Mouse (Mus musculus) hindbrain, postnatal 0 days (tissue): ENCODE measurements around the gene Rpl3. TPM values are rescaled to one million over a fixed set of nuclear protein-coding genes. Genes with fewer than 3 reads are reported as not detected.

Experiments
- ATAC-seq: fragments of 200-750 bp; cut with Nextera tagmentation; 2 replicates; pipeline ENCODE4 v1.8.0; 2017; ENCODE audit warnings: mild to moderate bottlenecking, moderate TSS enrichment, moderate library complexity
- DNase-seq: peaks from one replicate; pipeline ENCODE4 v3.0.0-alpha.2; 2015; ENCODE audit warnings: low spot score
- H3K27ac ChIP-seq: fragments of 300-500 bp; sonication (generic); 2 replicates; pipeline ENCODE4 v1.5.1; 2014; ENCODE audit warnings: mild to moderate bottlenecking
- H3K27me3 ChIP-seq: fragments of 300-500 bp; sonication (generic); 2 replicates; pipeline ENCODE4 v1.6.1; 2014; ENCODE audit warnings: low read length, mixed read lengths; ENCODE audit not compliant: insufficient read depth
- H3K36me3 ChIP-seq: fragments of 300-500 bp; sonication (generic); 2 replicates; pipeline ENCODE4 v1.6.1; 2014; ENCODE audit warnings: low read length, mixed read lengths; ENCODE audit not compliant: insufficient read depth
- H3K4me1 ChIP-seq: fragments of 300-500 bp; sonication (generic); 2 replicates; pipeline ENCODE4 v1.6.1; 2014; ENCODE audit warnings: antibody characterized with exemption, low read length, mixed read lengths; ENCODE audit not compliant: insufficient read depth
- H3K4me2 ChIP-seq: fragments of 300-500 bp; sonication (generic); 2 replicates; pipeline ENCODE4 v1.6.1; 2014; ENCODE audit warnings: low read depth, mild to moderate bottlenecking, low read length, moderate library complexity, mixed read lengths
- H3K4me3 ChIP-seq: fragments of 300-500 bp; sonication (generic); 2 replicates; pipeline ENCODE4 v1.5.1; 2014; ENCODE audit warnings: low read length
- H3K9ac ChIP-seq: fragments of 300-500 bp; sonication (generic); replicated peaks from 2 replicates; pipeline ENCODE4 v1.6.1; 2014; ENCODE audit warnings: mild to moderate bottlenecking, low read length, moderate library complexity, mixed read lengths
- H3K9me3 ChIP-seq: fragments of 300-500 bp; sonication (generic); 2 replicates; pipeline ENCODE4 v1.6.1; 2016; ENCODE audit warnings: low read length, mixed read lengths
- CTCF ChIP-seq: IDR thresholded peaks from 2 replicates; pipeline ENCODE4 v1.5.1; 2016; ENCODE audit warnings: antibody characterized with exemption, control low read depth, low read depth
- WGBS: fragments of 180-500 bp; shearing (Covaris S2); extraction: QIAGEN DNeasy Blood & Tissue Kit; methylation state at CpG from one replicate; pipeline ENCODE4 v1.1.7; 2014; 5-methylcytosine and 5-hydroxymethylcytosine counted together
- polyA plus RNA-seq: library from polyadenylated mRNA; unstranded; fragments of >200 nt; fragmentation: Nextera tagmentation; extraction: Ambion mirVana; gene quantifications from 2 replicates; pipeline ENCODE4 v1.2.1, GENCODE M21; 2015
- total RNA-seq: library from RNA; depleted of rRNA; stranded (reverse); fragments of >200 nt; gene quantifications from 2 replicates; pipeline ENCODE4 v1.2.3, GENCODE M21; 2014; rRNA removed

The Rpl3 gene
- total RNA-seq (599 and 600 TPM in 2 replicates), polyA plus RNA-seq (527 and 544 TPM in 2 replicates)

GRCm38 (mm10) chr15:80091121-80091955, at the start of gene Rpl3, which contains the start of gene Syngr1:
Gene Rpl3, minus strand, starts transcription at chr15:80091868.
Gene Syngr1, plus strand, starts transcription at chr15:80091334.
- peak within 1 kb of the TSS; percentile 65 for H3K4me3 ChIP-seq
- under 1% methylated on average over 81 of the region's 86 CpGs for WGBS
- no peaks in the 10 kb centered on the region; the same call in 1 of the 2 replicates for H3K4me1 ChIP-seq
- peak within 1 kb of the TSS; percentile 74 for H3K4me2 ChIP-seq
- TF ChIP-seq CTCF, result peak; percentile 73
- H3K9ac ChIP-seq, result peak within 1 kb of the TSS; percentile 65
- H3K36me3 ChIP-seq, result no peaks in the 10 kb centered on the region
- H3K27me3 ChIP-seq, result no peaks in the 10 kb centered on the region
- H3K9me3 ChIP-seq, result no peaks in the 10 kb centered on the region
- peak within 1 kb of the TSS; percentile 75 for H3K27ac ChIP-seq
- peak; percentile 71 for ATAC-seq
- DNase-seq, result peak; percentile 91

- no peak overlapping the region for H3K4me2 ChIP-seq
- no peak overlapping the region for H3K4me3 ChIP-seq
- DNase-seq (no peak), ATAC-seq (no peak)
- H3K9me3 ChIP-seq, result no peaks in the 10 kb centered on the region
- TF ChIP-seq CTCF, result no peak
- 98% methylated on average over 3 of the region's 3 CpGs for WGBS
- H3K9ac ChIP-seq, result no peak overlapping the region
- H3K27ac ChIP-seq, result no peak overlapping the region
- 0 out of 2 replicates have a peak, but pooled peaks cover 3% of the 10 kb centered on the region for H3K36me3 ChIP-seq
- no peaks in the 10 kb centered on the region for H3K27me3 ChIP-seq
- H3K4me1 ChIP-seq, result peaks cover 3% of the 10 kb centered on the region; the same call in 1 of the 2 replicates
Measured at GRCm38 (mm10) chr15:80140878-80141277, 49.2 kb upstream of the Rpl3 start.

DNA sequence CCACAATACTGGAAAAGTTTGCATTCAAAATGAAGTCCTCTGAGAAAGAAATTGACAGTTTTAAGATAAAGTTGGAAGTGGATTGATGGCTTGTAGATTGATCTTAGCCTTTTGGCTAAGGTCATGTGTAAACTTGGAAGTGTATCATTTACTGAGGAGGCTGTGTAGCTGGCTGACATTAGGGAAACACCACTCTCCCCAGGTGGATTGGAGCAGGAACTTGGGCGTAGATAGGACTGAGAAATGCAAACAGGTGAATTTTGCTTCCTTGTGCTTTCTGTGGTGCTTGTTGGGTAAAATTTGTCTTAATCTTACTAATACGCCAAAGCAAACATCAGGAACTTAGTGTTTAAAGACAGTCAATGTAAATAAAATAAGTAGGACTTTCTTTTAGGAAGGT, 48.6 kb upstream of the Rpl3 start:
- no peak overlapping the region for H3K9ac ChIP-seq
- no peak overlapping the region for H3K4me3 ChIP-seq
- no peak for DNase-seq
- no peak for ATAC-seq
- no peak overlapping the region for H3K27ac ChIP-seq
- no peaks in the 10 kb centered on the region for H3K27me3 ChIP-seq
- WGBS, result 95% methylated on average over 2 of the region's 2 CpGs
- no peaks in the 10 kb centered on the region for H3K9me3 ChIP-seq
- no peak for TF ChIP-seq CTCF
- no peak overlapping the region for H3K4me2 ChIP-seq
- 0 out of 2 replicates have a peak, but pooled peaks cover 3% of the 10 kb centered on the region for H3K36me3 ChIP-seq
- peaks cover 3% of the 10 kb centered on the region; the same call in 1 of the 2 replicates for H3K4me1 ChIP-seq

DNA sequence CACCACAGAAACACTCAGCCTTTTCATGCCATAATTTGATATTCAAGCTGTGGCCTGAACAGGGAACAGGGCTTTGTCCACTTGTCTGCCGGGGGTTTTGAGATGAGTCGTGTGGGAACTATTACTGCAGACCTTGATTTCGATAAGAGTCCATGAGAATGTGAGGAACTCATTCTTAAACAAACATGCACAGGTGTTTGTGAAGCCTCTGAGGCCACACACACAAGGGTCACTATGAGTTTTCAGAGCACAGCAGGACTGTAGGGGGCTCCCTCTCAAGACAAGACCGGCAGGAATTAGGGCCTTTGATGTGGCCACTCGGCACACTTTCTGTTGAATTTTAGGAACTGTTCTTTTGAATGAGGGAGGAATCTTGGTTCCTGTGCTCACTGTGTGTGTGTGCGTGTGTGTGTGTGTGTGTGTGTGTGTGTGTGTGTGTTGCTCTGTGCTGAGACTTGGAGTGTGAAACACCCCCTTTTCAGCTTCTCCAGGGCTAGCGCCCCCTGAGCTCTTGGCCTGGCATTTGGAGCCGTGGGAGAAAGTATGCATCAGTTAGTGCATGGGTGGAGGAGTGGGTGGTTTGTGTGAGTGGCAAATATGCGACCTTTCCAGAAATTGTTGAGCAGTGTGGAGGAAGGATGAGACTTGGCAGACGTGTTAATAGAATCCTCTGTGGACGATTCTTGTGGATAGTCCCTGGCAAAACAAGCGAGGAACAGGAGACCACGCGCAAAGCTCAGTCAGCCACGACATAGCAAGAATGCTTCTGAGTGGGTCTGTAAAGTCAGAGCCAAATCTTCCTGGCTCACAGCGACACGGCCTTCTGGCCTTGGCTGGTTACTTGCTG, 46.5 kb upstream of the Rpl3 start:
- no peak overlapping the region for H3K4me3 ChIP-seq
- peak overlapping the region; percentile 74 for H3K27ac ChIP-seq
- TF ChIP-seq CTCF, result peak; percentile 31
- no peaks in the 10 kb centered on the region for H3K27me3 ChIP-seq
- DNase-seq (peak; percentile 36), ATAC-seq (peak; percentile 40)
- H3K9me3 ChIP-seq, result no peaks in the 10 kb centered on the region
- H3K36me3 ChIP-seq, result 0 out of 2 replicates have a peak, but pooled peaks cover 3% of the 10 kb centered on the region
- WGBS, result 43% methylated on average over 17 of the region's 17 CpGs
- 0 out of 2 replicates have a peak overlapping the region, but pooled peaks have one; percentile 7 for H3K4me2 ChIP-seq
- 0 out of 2 replicates have a peak overlapping the region, but pooled peaks have one; percentile 13 for H3K9ac ChIP-seq
- peaks cover 15% of the 10 kb centered on the region for H3K4me1 ChIP-seq

DNA sequence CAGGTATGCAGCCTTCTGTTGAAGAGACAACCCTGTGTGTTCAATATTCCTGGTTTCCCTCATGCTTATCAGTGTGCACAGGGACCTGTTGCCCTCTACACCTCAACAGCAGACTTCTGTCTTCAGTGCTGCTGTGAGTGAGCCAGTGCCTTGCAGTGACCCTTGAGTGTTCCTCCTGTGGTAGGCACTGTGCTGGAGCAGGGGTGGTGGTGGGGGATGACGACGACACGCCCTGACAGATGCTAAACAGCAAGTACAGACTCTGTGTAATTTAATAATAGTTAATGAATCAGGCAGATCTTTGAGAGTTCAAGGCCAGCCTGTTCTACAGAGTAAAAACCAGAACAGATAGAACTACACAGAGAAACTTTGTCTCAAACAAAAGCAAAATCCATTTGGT, 45.0 kb upstream of the Rpl3 start:
- DNase-seq, result no peak
- 95% methylated on average over 3 of the region's 3 CpGs for WGBS
- Histone ChIP-seq H3K27me3 (no peaks in the 10 kb centered on the region), H3K4me1 (peaks cover 15% of the 10 kb centered on the region), H3K27ac (no peak overlapping the region), H3K4me3 (no peak overlapping the region), H3K9me3 (no peaks in the 10 kb centered on the region), H3K36me3 (0 out of 2 replicates have a peak, but pooled peaks cover 3% of the 10 kb centered on the region), H3K9ac (no peak overlapping the region), H3K4me2 (no peak overlapping the region)
- ATAC-seq, result no peak
- no peak for TF ChIP-seq CTCF

GRCm38 (mm10) chr15:80135499-80135898, 43.8 kb upstream of the Rpl3 start:
- H3K4me3 ChIP-seq, result no peak overlapping the region
- peaks cover 15% of the 10 kb centered on the region for H3K4me1 ChIP-seq
- ATAC-seq (no peak), DNase-seq (no peak)
- H3K27ac ChIP-seq, result no peak overlapping the region
- no peak overlapping the region for H3K4me2 ChIP-seq
- H3K27me3 ChIP-seq, result no peaks in the 10 kb centered on the region
- H3K36me3 ChIP-seq, result no peaks in the 10 kb centered on the region
- 91% methylated on average over 2 of the region's 2 CpGs for WGBS
- H3K9ac ChIP-seq, result no peak overlapping the region
- no peak for TF ChIP-seq CTCF
- no peaks in the 10 kb centered on the region for H3K9me3 ChIP-seq
